Comparison of ENCODE assay signal across 8 mouse cellular contexts in the genomic region with DNA sequence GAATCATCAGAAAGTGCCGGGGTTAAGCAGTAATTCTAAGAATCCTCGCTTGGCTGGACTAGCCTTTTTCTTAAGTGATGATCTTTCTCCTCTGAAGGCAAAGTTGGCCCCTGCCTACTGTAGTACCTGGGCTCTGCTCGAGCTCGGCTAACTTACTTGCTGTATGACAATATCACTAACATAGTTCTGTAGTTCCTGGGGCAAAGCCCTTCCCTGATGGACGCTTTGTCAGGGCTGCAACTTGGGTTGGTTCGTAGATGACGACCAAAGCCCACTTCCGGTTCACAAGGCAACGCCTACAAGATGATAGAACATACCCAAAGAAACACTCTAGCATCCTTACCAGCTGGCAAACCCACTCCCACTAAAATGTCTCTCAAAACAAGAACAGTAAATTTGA. TPM values are rescaled to one million over a fixed set of nuclear protein-coding genes. Genes with fewer than 3 reads are reported as not detected.
A peak's percentile ranks its signal among the peaks of the same experiment; 100 is the strongest.
DNase-seq lines count a peak whose midpoint lies in the region; ATAC-seq lines count a peak whose summit lies in the region.

No protein-coding gene starts in this region.

- no peak overlapping the region for H3K4me3 ChIP-seq in embryonic facial prominence, embryonic 14.5 days (ENCODE audit: low read depth, low read length)
- H3K4me3 ChIP-seq in embryonic facial prominence, embryonic 10.5 days = no peak overlapping the region
- H3K4me3 ChIP-seq in limb, embryonic 10.5 days = no peak overlapping the region

- WGBS in embryonic facial prominence, embryonic 14.5 days = 89% methylated on average over 9 of the region's 9 CpGs
- WGBS in embryonic facial prominence, embryonic 10.5 days = 91% methylated on average over 9 of the region's 9 CpGs
- WGBS in limb, embryonic 10.5 days = 94% methylated on average over 9 of the region's 9 CpGs

- no peak overlapping the region for H3K4me2 ChIP-seq in embryonic facial prominence, embryonic 14.5 days (ENCODE audit: low read depth, low read length)

- no peaks in the 10 kb centered on the region for H3K4me1 ChIP-seq in embryonic facial prominence, embryonic 14.5 days (ENCODE audit: control insufficient read depth, insufficient read depth, low read length)
- H3K4me1 ChIP-seq in embryonic facial prominence, embryonic 10.5 days = peaks cover 15% of the 10 kb centered on the region
- H3K4me1 ChIP-seq in limb, embryonic 10.5 days = peaks cover 23% of the 10 kb centered on the region

- no peak for ATAC-seq in embryonic facial prominence, embryonic 14.5 days (ENCODE audit: low read depth)

- H3K36me3 ChIP-seq in embryonic facial prominence, embryonic 14.5 days (ENCODE audit: control insufficient read depth, insufficient read depth, low read length) = no peaks in the 10 kb centered on the region
- peaks cover 3% of the 10 kb centered on the region; the same call in 1 of the 2 replicates for H3K36me3 ChIP-seq in embryonic facial prominence, embryonic 10.5 days (replicated peaks)
- H3K36me3 ChIP-seq in limb, embryonic 10.5 days = peaks cover 2% of the 10 kb centered on the region; the same call in 1 of the 2 replicates

- H3K9ac ChIP-seq in embryonic facial prominence, embryonic 14.5 days (ENCODE audit: low read depth, low read length) = no peak overlapping the region

- no peaks in the 10 kb centered on the region for H3K27me3 ChIP-seq in embryonic facial prominence, embryonic 14.5 days (replicated peaks; ENCODE audit: control insufficient read depth, insufficient read depth, low read length)
- no peaks in the 10 kb centered on the region for H3K27me3 ChIP-seq in embryonic facial prominence, embryonic 10.5 days (replicated peaks; ENCODE audit: low read depth, poor library complexity, severe bottlenecking)
- no peaks in the 10 kb centered on the region for H3K27me3 ChIP-seq in limb, embryonic 10.5 days (ENCODE audit: low read depth, poor library complexity, severe bottlenecking)

- H3K9me3 ChIP-seq in embryonic facial prominence, embryonic 14.5 days (ENCODE audit: control insufficient read depth, low read length) = 0 out of 2 replicates have a peak, but pooled peaks cover 1% of the 10 kb centered on the region
- peaks cover under 1% of the 10 kb centered on the region; the same call in 1 of the 2 replicates for H3K9me3 ChIP-seq in embryonic facial prominence, embryonic 10.5 days
- H3K9me3 ChIP-seq in limb, embryonic 10.5 days (replicated peaks) = no peaks in the 10 kb centered on the region

- 0 out of 2 replicates have a peak overlapping the region, but pooled peaks have one; percentile 39 for H3K27ac ChIP-seq in embryonic facial prominence, embryonic 14.5 days (replicated peaks; ENCODE audit: low read depth, low read length)
- no peak overlapping the region for H3K27ac ChIP-seq in embryonic facial prominence, embryonic 10.5 days (replicated peaks)
- H3K27ac ChIP-seq in limb, embryonic 10.5 days = peak overlapping the region; percentile 66; the same call in 1 of the 2 replicates

- DNase-seq in embryonic facial prominence, embryonic 14.5 days (ENCODE audit: low spot score) = no peak
- DNase-seq in embryonic facial prominence, embryonic 10.5 days (ENCODE audit: low spot score) = no peak
- DNase-seq in kidney, adult 9 months = peak; percentile 37
- DNase-seq in kidney, postnatal 14 days = no peak
- peak; percentile 74 for DNase-seq in CD4-positive, CD25-positive, alpha-beta regulatory T cell, adult 2 months (ENCODE audit: low read depth, low spot score)
- DNase-seq in limb, embryonic 10.5 days (ENCODE audit: low spot score) = no peak
- DNase-seq in retina, postnatal 1 day = no peak
- no peak for DNase-seq in adrenal gland, postnatal 25 days

RNA-seq across cellular contexts. Expression of a gene that starts 47.7 kb away (rescaled TPM):
- 17.1 and 18.1 TPM in 2 replicates for polyA plus RNA-seq in embryonic facial prominence, embryonic 14.5 days (2014; fragmentation: Nextera tagmentation; extraction: Ambion mirVana)
- 8.4 and 8.6 TPM in 2 replicates for polyA plus RNA-seq in embryonic facial prominence, embryonic 10.5 days (2016; fragmentation: Nextera tagmentation; extraction: Ambion mirVana)
- 6.4 and 8.1 TPM in 2 replicates for polyA plus RNA-seq in limb, embryonic 10.5 days (2016; fragmentation: Nextera tagmentation; extraction: Ambion mirVana)
- total RNA-seq in adrenal gland, postnatal 25 days (2021) = 56.5 and 65.6 TPM in 2 replicates

Comparison
In these comparisons a context has a peak if more than half of its experiments do, and no peak if none do; other contexts are left out.
1. DNase-seq: peak in kidney, adult 9 months (single experiment) and CD4-positive, CD25-positive, alpha-beta regulatory T cell, adult 2 months (single experiment); none in embryonic facial prominence, embryonic 14.5 days (single experiment), embryonic facial prominence, embryonic 10.5 days (single experiment), kidney, postnatal 14 days (single experiment), limb, embryonic 10.5 days (single experiment), retina, postnatal 1 day (single experiment) and adrenal gland, postnatal 25 days (single experiment).